Mouse (Mus musculus): ENCODE results near the gene Mlxip.

DNA sequence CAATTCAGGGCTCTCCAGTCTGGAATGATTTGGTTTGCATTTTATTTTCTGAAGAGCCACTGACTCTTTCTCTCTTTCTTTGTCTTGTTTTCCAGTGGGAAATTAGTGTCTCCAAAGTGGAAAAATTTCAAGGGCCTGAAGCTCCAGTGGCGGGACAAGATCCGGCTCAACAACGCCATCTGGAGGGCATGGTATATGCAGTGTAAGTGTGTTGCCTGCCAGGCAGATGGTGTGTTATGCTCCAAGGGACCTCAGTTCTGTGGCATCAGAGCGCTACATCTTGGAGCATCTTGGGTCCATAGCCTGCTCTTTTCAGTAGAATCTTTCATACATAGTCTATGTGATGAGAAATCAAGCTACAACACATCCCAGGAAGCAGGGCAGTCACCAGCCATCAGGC lies 45.3 kb downstream of the Mlxip start:
- TF ChIP-seq CTCF (IDR thresholded peaks at IDR 0.05; ENCODE audit: extremely low read depth, insufficient read depth, insufficient read length, insufficient replicate concordance) (no peak), POLR2A (IDR thresholded peaks at IDR 0.05; ENCODE audit: low read depth, low read length) (no peak)

Data from spleen, adult 2 months (tissue).